Mouse (Mus musculus): ENCODE measurements at regions not wholly inside any gene's neighbourhood (a gene's known extent, or its start where the extent isn't known, plus 50 kb on each side); places are given as distances from the start of the nearest gene placed in this dataset.
A peak's percentile ranks its signal among the peaks of the same experiment; 100 is the strongest.

DNA sequence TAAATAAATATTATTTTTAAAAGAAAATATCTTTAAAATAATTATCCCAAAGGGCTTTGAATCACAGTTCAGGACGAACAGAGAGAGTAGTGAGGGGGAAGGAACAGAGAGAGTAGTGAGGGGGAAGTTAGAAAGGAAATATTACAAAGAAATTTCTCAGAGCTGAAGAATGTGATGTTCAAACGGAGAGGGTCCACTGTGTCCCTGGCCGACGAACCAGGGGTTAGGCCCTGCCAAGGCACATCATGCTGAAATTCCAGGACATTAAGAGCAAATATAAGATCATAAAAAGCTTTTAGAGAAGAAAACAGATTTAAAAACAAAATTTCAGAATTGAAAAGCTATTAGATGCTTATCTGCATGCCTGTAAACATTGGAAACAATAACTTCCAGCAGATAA is 61.6 kb downstream of the Skor1 start:
- no peak for TF ChIP-seq CTCF (IDR thresholded peaks at IDR 0.05)
- Histone ChIP-seq H3K27ac (no peak overlapping the region), H3K4me3 (no peak overlapping the region)
- intact Hi-C loops (cut with DNase I), result no loop called here
- no peak for DNase-seq (ENCODE audit: extremely low spot score in 1 of 2, low spot score in 2 of 2)

DNA sequence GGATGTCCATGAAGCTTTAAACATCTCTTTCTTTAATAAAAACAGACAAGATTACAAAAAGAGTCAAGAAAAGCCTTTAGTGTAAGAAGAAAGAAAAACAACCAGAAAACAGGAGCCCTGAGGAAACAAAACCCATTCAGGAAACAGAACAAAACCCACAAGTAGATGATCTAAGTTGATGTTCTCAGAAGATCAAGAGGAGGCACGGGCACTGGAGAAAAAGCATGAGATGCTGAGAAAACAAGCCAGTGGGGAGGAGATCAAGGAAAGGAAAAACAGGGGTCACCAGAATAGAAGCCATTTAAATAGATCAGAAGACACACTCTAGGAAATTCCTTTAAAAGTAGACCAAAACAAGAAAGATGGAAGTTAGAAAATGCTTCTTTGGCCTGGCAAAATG is 62.1 kb downstream of the Skor1 start:
- H3K27ac ChIP-seq, result no peak overlapping the region
- no peak for TF ChIP-seq CTCF (IDR thresholded peaks at IDR 0.05)
- intact Hi-C loops (cut with DNase I), result no loop called here
- DNase-seq (ENCODE audit: extremely low spot score in 1 of 2, low spot score in 2 of 2), result no peak
- no peak overlapping the region for H3K4me3 ChIP-seq

DNA sequence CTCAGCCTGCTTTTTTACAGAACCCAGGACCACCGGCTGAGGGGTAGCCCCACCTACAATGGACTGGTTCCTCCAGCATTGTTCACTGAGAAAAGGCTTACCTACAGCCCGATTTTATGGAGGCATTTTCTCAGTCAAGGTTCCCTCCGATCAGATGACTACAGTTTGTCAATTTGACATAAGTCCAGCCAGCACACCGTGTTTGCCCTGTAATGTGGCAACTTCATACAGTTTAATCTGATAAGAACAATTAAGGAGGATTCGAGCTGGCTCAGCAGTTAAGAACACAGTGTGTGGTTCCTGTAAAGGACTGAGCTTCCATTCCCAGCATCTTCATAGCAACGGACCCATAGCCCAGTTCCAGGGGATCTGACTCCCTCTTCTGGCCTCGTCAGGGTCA is 65.9 kb downstream of the Skor1 start:
- no peak for TF ChIP-seq CTCF (IDR thresholded peaks at IDR 0.05)
- intact Hi-C loops (cut with DNase I), result no loop called here
- Histone ChIP-seq H3K4me3 (no peak overlapping the region), H3K27ac (no peak overlapping the region)
- DNase-seq (ENCODE audit: extremely low spot score in 1 of 2, low spot score in 2 of 2), result no peak

DNA sequence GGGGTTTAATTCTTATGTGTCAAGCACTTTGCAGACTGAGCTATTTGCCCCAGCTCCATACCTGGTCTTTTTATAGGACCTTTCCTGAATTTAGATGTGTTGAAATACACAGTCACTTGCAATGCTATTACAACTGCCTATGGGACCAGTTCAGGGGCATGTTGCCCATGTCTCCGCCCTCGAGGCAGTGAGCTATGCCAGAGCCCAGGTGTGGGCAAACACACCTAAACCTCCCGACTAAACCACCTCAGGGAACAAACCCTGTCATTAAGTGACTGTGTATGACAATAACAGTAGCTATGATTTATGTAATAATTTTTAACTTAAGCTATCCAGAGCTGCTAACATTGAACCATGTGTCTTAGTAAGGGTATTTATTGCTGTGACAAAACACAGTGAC is 66.5 kb downstream of the Skor1 start:
- no peak for DNase-seq (ENCODE audit: extremely low spot score in 1 of 2, low spot score in 2 of 2)
- Histone ChIP-seq H3K27ac (no peak overlapping the region), H3K4me3 (no peak overlapping the region)
- TF ChIP-seq CTCF (IDR thresholded peaks at IDR 0.05), result no peak
- intact Hi-C loops (cut with DNase I), result no loop called here

DNA sequence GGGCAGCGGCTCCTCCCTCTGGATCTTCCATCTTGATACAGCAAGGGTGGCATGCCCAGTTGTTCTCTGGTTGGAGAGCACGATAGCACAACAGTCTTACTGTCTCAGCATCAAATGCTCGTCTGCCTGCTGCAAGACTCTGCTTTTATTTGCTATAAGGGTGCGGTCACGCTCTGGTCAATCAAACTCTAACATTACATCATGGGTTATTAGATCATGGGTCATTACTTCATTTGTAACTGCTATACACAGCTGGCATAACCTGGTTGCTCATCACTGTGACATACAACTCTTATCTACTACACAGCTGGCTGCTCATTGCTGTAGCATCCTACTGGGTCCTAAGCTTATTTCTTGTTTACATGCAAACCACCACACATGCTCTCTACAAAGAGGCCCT is 68.4 kb downstream of the Skor1 start:
- no peak for TF ChIP-seq CTCF (IDR thresholded peaks at IDR 0.05)
- Histone ChIP-seq H3K4me3 (no peak overlapping the region), H3K27ac (no peak overlapping the region)
- no peak for DNase-seq (ENCODE audit: extremely low spot score in 1 of 2, low spot score in 2 of 2)
- intact Hi-C loops (cut with DNase I), result no loop called here

DNA sequence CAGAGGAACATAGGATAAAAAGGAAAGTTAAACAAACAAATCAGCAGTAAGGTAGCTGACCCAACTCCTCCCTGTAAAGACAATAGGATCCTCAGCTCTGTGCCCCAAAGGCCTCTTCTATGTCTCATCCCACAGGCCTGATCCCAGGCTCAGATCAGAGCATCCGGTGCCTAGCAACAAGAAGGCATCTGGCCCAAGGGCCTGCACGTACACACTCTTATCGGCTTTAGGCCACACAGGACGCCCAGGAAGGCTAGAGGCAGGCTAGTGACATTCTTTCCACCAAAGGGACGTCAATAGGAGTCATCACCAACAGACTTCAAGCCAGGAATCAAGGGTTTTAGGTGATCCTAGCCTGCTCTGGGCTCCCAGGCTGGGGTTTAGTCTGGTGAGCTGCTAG is 73.5 kb downstream of the Skor1 start:
- TF ChIP-seq CTCF (IDR thresholded peaks at IDR 0.05), result no peak
- Histone ChIP-seq H3K4me3 (no peak overlapping the region), H3K27ac (no peak overlapping the region; the same call in 1 of the 2 replicates)
- no peak for DNase-seq (ENCODE audit: extremely low spot score in 1 of 2, low spot score in 2 of 2)
- intact Hi-C loops (cut with DNase I), result no loop called here

DNA sequence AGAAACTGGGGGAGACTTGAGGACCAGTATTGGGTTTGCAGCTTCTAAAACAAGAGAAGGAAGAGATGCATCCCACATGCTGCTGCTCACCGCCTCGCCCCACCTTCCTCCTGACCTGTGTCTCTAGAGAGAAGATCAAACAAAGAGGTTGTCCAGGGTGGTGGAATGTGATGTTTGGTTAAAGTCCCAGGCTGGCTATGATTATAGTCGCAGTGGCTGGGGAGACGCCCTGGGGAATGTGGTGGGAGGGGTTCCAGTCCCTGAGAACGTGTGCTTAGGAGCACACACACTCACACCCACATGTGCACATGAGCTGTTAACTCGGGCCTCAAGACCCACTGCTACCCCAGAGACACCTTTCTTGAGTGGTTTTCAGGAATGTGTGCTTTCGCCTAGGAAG is 74.0 kb downstream of the Skor1 start:
- no peak overlapping the region for H3K4me3 ChIP-seq
- no peak for TF ChIP-seq CTCF (IDR thresholded peaks at IDR 0.05)
- no peak for DNase-seq (ENCODE audit: extremely low spot score in 1 of 2, low spot score in 2 of 2)
- intact Hi-C loops (cut with DNase I), result loop anchor here (5.0 kb wide), 1 partner anchor 47 kb away; no protein-coding TSS in a partner anchor
- peak overlapping the region; percentile 47; the same call in 1 of the 2 replicates for H3K27ac ChIP-seq

DNA sequence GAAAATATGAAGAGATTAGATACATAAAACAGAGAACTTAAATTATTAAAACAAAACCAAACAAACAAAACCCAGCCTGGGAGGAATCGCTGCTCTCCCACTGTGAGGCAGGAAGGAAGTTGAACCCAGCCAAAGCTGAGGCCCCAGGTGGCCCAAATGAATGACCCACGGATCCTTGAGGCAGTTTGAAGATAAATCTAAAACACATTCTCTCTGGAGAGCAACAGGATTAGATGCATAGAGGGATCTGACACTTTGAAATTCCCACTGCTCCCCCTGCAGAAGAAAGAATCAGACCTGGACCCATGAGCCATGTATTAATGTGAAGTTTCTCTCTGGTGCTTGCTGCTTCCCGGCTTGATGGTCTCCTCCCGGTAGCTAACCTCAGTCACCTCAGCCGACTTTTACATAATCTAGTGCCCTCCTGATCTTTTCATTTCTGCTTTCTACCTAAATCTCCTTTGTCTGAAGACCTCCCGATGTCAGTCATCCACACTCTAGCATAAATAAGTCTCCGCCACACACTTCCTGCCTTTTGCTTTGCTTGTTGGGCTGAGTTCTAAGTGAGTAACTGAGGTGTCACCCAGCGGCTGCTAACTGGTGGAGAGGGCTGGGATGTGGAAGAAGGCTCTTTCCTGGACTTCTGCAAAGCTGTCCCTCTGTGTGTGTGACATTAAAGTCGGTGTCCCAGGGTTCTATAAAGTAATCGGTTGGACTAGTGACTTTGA is 74.6 kb downstream of the Skor1 start:
- no peak for TF ChIP-seq CTCF (IDR thresholded peaks at IDR 0.05)
- peak overlapping the region; percentile 47; the same call in 1 of the 2 replicates for H3K27ac ChIP-seq
- no peak overlapping the region for H3K4me3 ChIP-seq
- intact Hi-C loops (cut with DNase I), result loop anchor here (5.0 kb wide), 1 partner anchor 48 kb away; no protein-coding TSS in a partner anchor
- DNase-seq (ENCODE audit: extremely low spot score in 1 of 2, low spot score in 2 of 2), result no peak

DNA sequence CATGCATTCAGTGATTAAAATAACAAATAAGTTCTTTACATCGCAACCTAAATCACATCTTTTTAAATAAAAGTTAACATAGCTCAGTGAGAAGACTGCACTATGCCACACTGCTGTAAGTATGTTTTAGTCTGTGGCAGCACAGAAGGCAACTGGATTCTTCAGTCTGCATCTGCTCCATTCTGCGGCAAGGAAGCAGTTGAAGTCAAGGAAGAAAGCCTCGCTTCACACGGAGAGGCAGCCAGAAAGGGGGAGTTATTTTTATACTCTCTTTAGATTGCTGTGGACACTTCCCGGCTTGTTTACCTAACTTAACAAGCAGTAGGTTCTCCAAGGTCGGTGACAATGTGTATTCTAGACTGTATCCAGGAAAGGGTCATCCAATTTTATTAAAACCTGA is 77.7 kb downstream of the Skor1 start:
- no peak for TF ChIP-seq CTCF (IDR thresholded peaks at IDR 0.05)
- intact Hi-C loops (cut with DNase I), result loop anchor here (5.0 kb wide), 1 partner anchor 51 kb away; no protein-coding TSS in a partner anchor
- Histone ChIP-seq H3K27ac (peak overlapping the region; percentile 82), H3K4me3 (no peak overlapping the region)
- DNase-seq (ENCODE audit: extremely low spot score in 1 of 2, low spot score in 2 of 2), result no peak

DNA sequence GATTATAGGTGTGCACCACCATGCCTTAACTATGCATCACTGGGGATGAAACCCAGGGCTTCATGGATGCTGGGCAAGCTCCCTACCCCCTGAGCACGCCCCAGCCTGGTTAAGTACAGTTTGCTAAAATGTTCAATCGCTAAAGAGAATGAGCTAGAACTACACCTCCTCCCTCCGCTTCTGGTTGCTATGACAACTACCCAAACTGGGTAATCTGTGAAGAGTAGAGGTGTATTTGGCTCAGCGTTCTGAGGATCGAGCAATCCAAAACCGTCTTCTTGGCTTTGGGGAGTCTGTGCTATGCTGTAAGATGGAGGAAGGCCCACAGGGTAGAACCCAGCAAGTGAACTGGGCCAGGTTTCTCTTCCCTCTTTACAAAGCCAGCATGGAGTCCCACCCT is 78.8 kb downstream of the Skor1 start:
- peak overlapping the region; percentile 82 for H3K27ac ChIP-seq
- H3K4me3 ChIP-seq, result no peak overlapping the region
- no peak for TF ChIP-seq CTCF (IDR thresholded peaks at IDR 0.05)
- intact Hi-C loops (cut with DNase I), result loop anchor here (5.0 kb wide), 1 partner anchor 52 kb away; no protein-coding TSS in a partner anchor
- peak; percentile 35 to 37 for DNase-seq (ENCODE audit: extremely low spot score in 1 of 2, low spot score in 2 of 2)

DNA sequence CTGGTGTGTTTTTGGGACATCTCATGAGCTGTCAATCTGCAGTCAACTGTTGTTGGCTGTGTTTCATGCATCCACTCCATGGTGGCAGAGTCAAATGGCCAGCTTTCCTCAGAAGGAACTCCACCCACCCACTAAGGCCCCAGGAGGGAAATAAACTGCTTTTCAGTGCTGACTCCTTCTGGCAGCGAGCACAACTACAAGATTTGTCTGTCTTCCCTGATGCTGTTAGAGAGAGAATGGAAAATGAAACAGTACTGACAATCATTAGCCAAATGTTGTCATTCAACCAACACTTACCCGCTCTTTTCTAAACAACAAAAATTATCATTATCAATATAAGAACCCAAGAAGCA is 79.3 kb upstream of the Pias1 start:
- intact Hi-C loops (cut with DNase I), result no loop called here
- Histone ChIP-seq H3K4me3 (no peak overlapping the region), H3K27ac (no peak overlapping the region)
- no peak for DNase-seq (ENCODE audit: extremely low spot score in 1 of 2, low spot score in 2 of 2)
- no peak; the same call in none of the 2 replicates for TF ChIP-seq CTCF (IDR thresholded peaks at IDR 0.05)

DNA sequence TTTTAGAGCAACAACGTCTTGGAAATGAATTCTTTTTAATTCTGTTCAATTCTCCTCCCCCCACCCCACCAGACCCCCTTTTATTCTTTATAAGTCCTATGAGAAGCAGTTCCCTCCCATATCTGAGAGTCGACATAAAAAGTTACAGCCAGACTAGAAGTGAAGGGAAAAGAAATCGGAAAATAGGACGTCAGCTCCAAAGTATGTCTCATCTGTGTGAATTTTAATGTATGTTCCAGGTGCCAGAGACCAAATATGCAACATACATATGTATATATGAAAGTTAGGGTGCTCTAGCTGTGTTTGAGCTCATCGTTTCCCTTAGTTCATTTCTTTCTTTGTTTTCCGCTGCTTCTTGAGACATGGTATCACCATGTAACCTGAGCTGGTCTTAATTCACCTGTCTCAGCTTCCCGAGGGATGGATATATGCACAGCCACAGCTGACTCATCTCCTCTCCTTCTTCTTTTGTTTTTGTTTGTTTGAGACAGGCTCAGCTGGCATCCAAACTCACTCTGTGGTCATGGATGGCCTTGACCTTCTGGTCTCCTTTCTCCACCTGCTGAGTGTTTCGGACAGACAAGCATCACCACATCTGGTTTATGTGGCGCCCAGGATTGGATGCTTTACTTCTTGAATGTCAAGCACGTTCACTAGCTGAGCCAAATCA is 78.8 kb upstream of the Pias1 start:
- H3K4me3 ChIP-seq, result no peak overlapping the region
- TF ChIP-seq CTCF (IDR thresholded peaks at IDR 0.05), result no peak
- no peak for DNase-seq (ENCODE audit: extremely low spot score in 1 of 2, low spot score in 2 of 2)
- intact Hi-C loops (cut with DNase I), result no loop called here
- H3K27ac ChIP-seq, result no peak overlapping the region

DNA sequence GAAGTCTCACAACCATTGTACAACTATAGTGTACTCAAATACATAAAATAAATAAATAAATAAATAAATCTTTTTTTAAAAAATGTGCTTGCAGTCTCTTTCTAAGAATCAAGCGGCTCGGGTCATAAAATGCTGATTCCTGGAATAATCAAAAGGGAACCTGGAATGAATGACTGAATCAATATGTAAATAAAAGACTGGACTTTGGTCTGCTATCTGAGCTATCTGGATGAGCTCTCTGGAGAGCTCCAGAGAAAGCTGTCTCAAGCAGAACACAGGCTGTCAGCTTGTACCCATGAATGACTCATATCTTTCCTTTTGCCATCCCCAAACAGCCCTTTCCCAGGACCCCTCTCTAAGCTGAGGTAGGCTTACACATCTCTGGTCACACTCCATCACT is 75.8 kb upstream of the Pias1 start:
- TF ChIP-seq CTCF (IDR thresholded peaks at IDR 0.05), result no peak
- Histone ChIP-seq H3K4me3 (no peak overlapping the region), H3K27ac (no peak overlapping the region)
- no peak for DNase-seq (ENCODE audit: extremely low spot score in 1 of 2, low spot score in 2 of 2)
- intact Hi-C loops (cut with DNase I), result no loop called here

Measured in left cerebral cortex, adult 2 months (tissue).